Mouse (Mus musculus): ENCODE data around the gene Bcl2a1b. TPM values are rescaled to one million over a fixed set of nuclear protein-coding genes. Genes with fewer than 3 reads are reported as not detected.
"Not testable (repeated sequence)": the region's sequence is repeated elsewhere in the genome, so short reads cannot be mapped to it uniquely, and the experiment has no call there.

Bcl2a1b gene
- polyA plus RNA-seq (2015; fragmentation: Nextera tagmentation; extraction: Ambion mirVana) = 0.97 and 1.2 TPM in 2 replicates

GRCm38 (mm10) chr9:89198969-89199416 is at the start of gene Bcl2a1b, which contains the start of gene Gm29094:
TSS of gene Bcl2a1b (plus strand) at chr9:89199209.
TSS of gene Gm29094 (plus strand) at chr9:89199379.
- 46% methylated on average over 5 of the region's 5 CpGs for WGBS (ENCODE audit: insufficient replicate concordance)
- not testable (repeated sequence) for H3K27ac ChIP-seq (replicated peaks); H3K36me3 ChIP-seq (replicated peaks); H3K27me3 ChIP-seq; H3K4me2 ChIP-seq; H3K9ac ChIP-seq; H3K4me3 ChIP-seq (replicated peaks); H3K4me1 ChIP-seq (replicated peaks); ATAC-seq (ENCODE audit: insufficient read depth); H3K9me3 ChIP-seq (replicated peaks)

GRCm38 (mm10) chr9:89172539-89172938 is 26.5 kb upstream of the Bcl2a1b start:
- not testable (repeated sequence) for ATAC-seq (ENCODE audit: insufficient read depth); H3K9ac ChIP-seq

GRCm38 (mm10) chr9:89178833-89179232 is 20.2 kb upstream of the Bcl2a1b start:
- ATAC-seq (ENCODE audit: insufficient read depth); H3K27me3 ChIP-seq; H3K9me3 ChIP-seq (replicated peaks); H3K27ac ChIP-seq (replicated peaks); H3K9ac ChIP-seq; H3K4me1 ChIP-seq (replicated peaks); H3K4me2 ChIP-seq; H3K36me3 ChIP-seq (replicated peaks); H3K4me3 ChIP-seq (replicated peaks): not testable (repeated sequence)
- WGBS (ENCODE audit: insufficient replicate concordance) = 29% methylated on average over 2 of the region's 3 CpGs

More at GRCm38 (mm10) chr9:89172539-89172938, 26.5 kb upstream of the Bcl2a1b start:
- H3K4me3 ChIP-seq (replicated peaks); H3K4me1 ChIP-seq (replicated peaks); H3K27me3 ChIP-seq; H3K4me2 ChIP-seq; H3K9me3 ChIP-seq (replicated peaks); H3K27ac ChIP-seq (replicated peaks); H3K36me3 ChIP-seq (replicated peaks): not testable (repeated sequence)

- not testable (repeated sequence) for H3K4me2 ChIP-seq; H3K27me3 ChIP-seq; H3K9ac ChIP-seq; ATAC-seq (ENCODE audit: insufficient read depth); H3K4me1 ChIP-seq (replicated peaks); H3K36me3 ChIP-seq (replicated peaks); H3K27ac ChIP-seq (replicated peaks); H3K4me3 ChIP-seq (replicated peaks); H3K9me3 ChIP-seq (replicated peaks)
- WGBS (ENCODE audit: insufficient replicate concordance) = 47% methylated on average over 4 of the region's 4 CpGs
These were observed 19.5 kb upstream of the Bcl2a1b start for GRCm38 (mm10) chr9:89179469-89179868.

- not testable (repeated sequence) for H3K9me3 ChIP-seq (replicated peaks); ATAC-seq (ENCODE audit: insufficient read depth); H3K27ac ChIP-seq (replicated peaks); H3K9ac ChIP-seq; H3K4me3 ChIP-seq (replicated peaks); H3K4me2 ChIP-seq; H3K27me3 ChIP-seq; H3K36me3 ChIP-seq (replicated peaks); H3K4me1 ChIP-seq (replicated peaks)
- 68% methylated on average over 15 of the region's 15 CpGs for WGBS (ENCODE audit: insufficient replicate concordance)
These were observed 12.0 kb upstream of the Bcl2a1b start for GRCm38 (mm10) chr9:89187006-89187405.

- not testable (repeated sequence) for H3K27ac ChIP-seq (replicated peaks); H3K4me2 ChIP-seq; H3K4me1 ChIP-seq (replicated peaks); ATAC-seq (ENCODE audit: insufficient read depth); H3K36me3 ChIP-seq (replicated peaks); H3K27me3 ChIP-seq; H3K9ac ChIP-seq; H3K9me3 ChIP-seq (replicated peaks); H3K4me3 ChIP-seq (replicated peaks)
These were observed 3.5 kb upstream of the Bcl2a1b start for GRCm38 (mm10) chr9:89195483-89195882.

GRCm38 (mm10) chr9:89197509-89197908 is 1.5 kb upstream of the Bcl2a1b start:
- not testable (repeated sequence) for H3K27ac ChIP-seq (replicated peaks); H3K9ac ChIP-seq; H3K9me3 ChIP-seq (replicated peaks); H3K4me1 ChIP-seq (replicated peaks); ATAC-seq (ENCODE audit: insufficient read depth); H3K27me3 ChIP-seq; H3K4me2 ChIP-seq; H3K4me3 ChIP-seq (replicated peaks); H3K36me3 ChIP-seq (replicated peaks)
- WGBS (ENCODE audit: insufficient replicate concordance) = 33% methylated on average over 1 of the region's 1 CpGs

GRCm38 (mm10) chr9:89198349-89198748 is 660 bp upstream of the Bcl2a1b start:
- ATAC-seq (ENCODE audit: insufficient read depth); H3K9ac ChIP-seq; H3K27me3 ChIP-seq; H3K9me3 ChIP-seq (replicated peaks); H3K27ac ChIP-seq (replicated peaks); H3K4me1 ChIP-seq (replicated peaks); H3K4me2 ChIP-seq; H3K36me3 ChIP-seq (replicated peaks); H3K4me3 ChIP-seq (replicated peaks): not testable (repeated sequence)
- 62% methylated on average over 3 of the region's 3 CpGs for WGBS (ENCODE audit: insufficient replicate concordance)

GRCm38 (mm10) chr9:89202256-89202655 is 3.2 kb downstream of the Bcl2a1b start:
- not testable (repeated sequence) for H3K4me1 ChIP-seq (replicated peaks); H3K36me3 ChIP-seq (replicated peaks); ATAC-seq (ENCODE audit: insufficient read depth); H3K9me3 ChIP-seq (replicated peaks); H3K9ac ChIP-seq; H3K27me3 ChIP-seq; H3K4me3 ChIP-seq (replicated peaks); H3K4me2 ChIP-seq; H3K27ac ChIP-seq (replicated peaks)

- H3K4me2 ChIP-seq; H3K27me3 ChIP-seq; H3K36me3 ChIP-seq (replicated peaks); H3K9ac ChIP-seq; H3K4me1 ChIP-seq (replicated peaks); H3K4me3 ChIP-seq (replicated peaks); H3K9me3 ChIP-seq (replicated peaks); H3K27ac ChIP-seq (replicated peaks); ATAC-seq (ENCODE audit: insufficient read depth): not testable (repeated sequence)
- WGBS (ENCODE audit: insufficient replicate concordance) = 69% methylated on average over 1 of the region's 1 CpGs
These were observed 9.9 kb downstream of the Bcl2a1b start for GRCm38 (mm10) chr9:89208939-89209338.

GRCm38 (mm10) chr9:89210353-89211064 is 11.5 kb downstream of the Bcl2a1b start, which contains the start of gene Mthfs:
TSS of gene Mthfs (plus strand) at chr9:89210676.
- peak; percentile 37; the same call in 1 of the 2 replicates for ATAC-seq (ENCODE audit: insufficient read depth)
- H3K9ac ChIP-seq = not testable (repeated sequence)
- 0 out of 2 replicates have a peak within 1 kb of the TSS, but pooled peaks have one; percentile 65 for H3K27ac ChIP-seq (replicated peaks)

More at GRCm38 (mm10) chr9:89210353-89211064, 11.5 kb downstream of the Bcl2a1b start, which contains the start of gene Mthfs:
- Histone ChIP-seq H3K4me3 (replicated peaks) (peak within 1 kb of the TSS; percentile 45), H3K4me2 (peak within 1 kb of the TSS; percentile 58)
- H3K4me1 ChIP-seq (replicated peaks); H3K27me3 ChIP-seq; H3K36me3 ChIP-seq (replicated peaks); H3K9me3 ChIP-seq (replicated peaks): not testable (repeated sequence)
- WGBS (ENCODE audit: insufficient replicate concordance) = 26% methylated on average over 9 of the region's 12 CpGs

Measured in liver, embryonic 15.5 days (tissue).